Mouse (Mus musculus): Measurements from ENCODE around the gene Prr18.

The Prr18 gene

DNA sequence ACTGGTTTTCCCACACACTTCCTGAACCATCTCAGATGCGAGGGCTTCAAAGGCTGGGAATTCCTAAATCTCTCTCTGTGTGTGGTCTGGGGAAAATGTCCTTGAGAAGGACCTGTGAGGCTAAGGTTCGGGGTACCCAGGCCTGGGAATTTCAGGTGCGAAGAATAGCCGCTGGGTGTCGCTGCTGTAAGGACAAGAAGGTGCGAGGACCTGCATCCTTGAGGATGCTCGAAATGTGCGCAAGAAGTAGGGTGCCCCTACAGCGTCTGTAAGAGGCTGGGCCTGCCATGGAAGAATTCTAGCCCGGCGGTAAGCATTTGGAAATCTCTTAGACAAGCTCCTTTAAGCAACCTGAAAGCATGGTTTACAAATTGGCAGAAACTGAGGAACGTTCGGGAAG, 51.2 kb downstream of the Prr18 start:
- DNase-seq (ENCODE audit: low spot score in 2 of 2): peak; percentile 54 to 58

DNA sequence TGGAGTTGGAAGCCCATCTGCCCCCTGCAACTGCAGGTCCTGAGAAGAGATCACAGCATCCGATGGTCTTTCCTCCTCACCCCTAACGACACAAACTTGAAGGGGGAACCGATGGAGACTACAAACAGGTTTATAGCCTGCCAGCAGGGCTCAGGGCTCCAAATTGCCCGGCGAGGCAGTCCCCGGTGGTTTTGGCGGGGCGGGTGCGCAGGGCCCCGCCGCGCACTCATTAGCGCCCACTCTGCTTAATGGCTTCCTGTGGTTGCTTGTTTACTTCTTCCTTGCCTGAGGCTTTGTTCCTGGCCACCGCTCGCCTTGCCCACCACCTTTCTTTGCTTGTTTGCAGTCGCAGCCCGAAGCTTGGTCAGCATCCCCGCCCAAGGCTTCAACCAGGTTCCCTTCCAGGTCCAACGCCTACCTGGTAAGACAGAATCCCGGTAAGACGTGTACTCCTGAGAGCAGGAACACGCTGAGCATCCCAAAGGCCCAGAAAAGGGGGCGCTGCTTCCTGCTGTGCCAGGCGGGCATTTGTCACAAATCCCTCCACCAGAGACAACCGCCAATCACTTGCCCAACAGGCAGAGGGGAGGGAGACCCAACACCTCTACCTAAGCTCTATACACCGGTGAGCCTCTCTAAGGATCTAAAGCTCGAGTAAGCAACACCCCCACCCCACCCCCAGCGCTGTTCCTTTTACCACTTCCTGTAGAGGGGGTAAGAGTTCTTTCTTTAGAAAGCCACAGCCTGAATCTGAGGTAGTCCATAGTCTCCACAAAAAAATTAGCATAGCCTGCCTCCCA, 51.9 kb downstream of the Prr18 start:
- no peak for DNase-seq (ENCODE audit: low spot score in 2 of 2)

DNA sequence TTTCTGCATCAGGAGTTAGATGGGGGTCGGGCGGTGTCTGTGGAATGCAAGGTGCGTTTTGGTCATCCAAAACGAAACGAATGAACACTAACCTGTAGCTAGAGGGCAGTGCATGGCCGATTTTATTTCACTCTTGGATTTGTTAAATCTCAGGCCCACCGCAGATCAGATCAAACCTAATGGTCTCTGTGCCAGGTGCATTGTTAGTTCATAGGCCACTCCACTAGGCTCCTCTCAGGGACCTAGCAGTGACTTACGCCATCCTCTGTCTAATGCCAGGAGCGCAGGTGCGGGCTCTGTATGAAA, 52.5 kb downstream of the Prr18 start:
- peak in 1 of 2 experiments; percentile 3 for DNase-seq (ENCODE audit: low spot score in 2 of 2)

DNA sequence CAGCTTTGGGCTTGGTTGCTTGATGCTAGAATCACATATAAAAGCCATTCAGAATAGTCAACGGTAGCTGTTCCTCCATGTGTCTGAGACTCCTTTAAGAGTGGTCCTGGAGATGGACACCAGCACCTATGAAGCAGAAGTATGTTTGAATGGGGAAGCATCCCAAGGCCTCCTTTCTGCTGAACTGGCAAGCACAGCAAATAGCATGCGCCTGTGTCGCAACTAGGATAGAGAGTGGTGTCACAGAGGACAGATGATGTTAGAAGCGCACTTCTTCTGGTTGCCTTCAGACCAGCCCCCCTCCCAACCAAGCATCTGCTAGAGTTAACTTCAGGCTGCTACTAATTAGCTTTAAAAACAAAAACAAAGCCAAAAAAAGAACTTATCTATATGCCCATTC, 53.2 kb downstream of the Prr18 start:
- no peak for DNase-seq (ENCODE audit: low spot score in 2 of 2)

Measured in frontal cortex, postnatal 36 days (tissue).